Mouse (Mus musculus) liver, embryonic 11.5 days (tissue): Measurements from ENCODE around the gene Setd7. TPM values are rescaled to one million over a fixed set of nuclear protein-coding genes. Genes with fewer than 3 reads are reported as not detected.

ENCODE experiments used
- ATAC-seq: fragments of 200-750 bp; cut with Nextera tagmentation; replicated peaks from 2 replicates; pipeline ENCODE4 v1.8.0; 2017; ENCODE audit warnings: moderate number of reproducible peaks, mild to moderate bottlenecking, moderate TSS enrichment, moderate library complexity; ENCODE audit not compliant: low FRiP score
- DNase-seq: peaks from one replicate; pipeline ENCODE4 v3.0.0-alpha.2; 2017; ENCODE audit warnings: low spot score
- H3K27ac ChIP-seq: fragments of 300-500 bp; sonication (generic); 2 replicates; pipeline ENCODE4 v1.5.1; 2014; ENCODE audit warnings: mild to moderate bottlenecking, low read depth, low read length, control low read depth
- H3K27me3 ChIP-seq: fragments of 300-500 bp; sonication (generic); replicated peaks from 2 replicates; pipeline ENCODE4 v1.6.1; 2014; ENCODE audit warnings: low read length, mixed read lengths; ENCODE audit not compliant: control insufficient read depth, insufficient read depth
- H3K36me3 ChIP-seq: fragments of 300-500 bp; sonication (generic); 2 replicates; pipeline ENCODE4 v1.6.1; 2014; ENCODE audit warnings: mild to moderate bottlenecking, low read length, moderate library complexity, mixed read lengths; ENCODE audit not compliant: control insufficient read depth, insufficient read depth
- H3K4me1 ChIP-seq: fragments of 300-500 bp; sonication (generic); replicated peaks from 2 replicates; pipeline ENCODE4 v1.6.1; 2014; ENCODE audit warnings: low read length, mixed read lengths; ENCODE audit not compliant: control insufficient read depth, insufficient read depth
- H3K4me2 ChIP-seq: fragments of 300-500 bp; sonication (generic); 2 replicates; pipeline ENCODE4 v1.6.1; 2014; ENCODE audit warnings: mild to moderate bottlenecking, control low read depth, moderate library complexity
- H3K4me3 ChIP-seq: fragments of 300-500 bp; sonication (generic); 2 replicates; pipeline ENCODE4 v1.5.1; 2014; ENCODE audit warnings: low read depth, low read length, control low read depth
- H3K9ac ChIP-seq: fragments of 300-500 bp; sonication (generic); 2 replicates; pipeline ENCODE4 v1.6.1; 2014; ENCODE audit warnings: low read depth, low read length, control low read depth
- H3K9me3 ChIP-seq: fragments of 300-500 bp; sonication (generic); 2 replicates; pipeline ENCODE4 v1.6.1; 2016; ENCODE audit warnings: low read length, inconsistent platforms, mixed read lengths; ENCODE audit not compliant: control insufficient read depth
- whole genome bisulfite sequencing: fragments of 180-500 bp; shearing (Covaris S2); extraction: QIAGEN DNeasy Blood & Tissue Kit; methylation state at CpG from one replicate; pipeline ENCODE4 v1.1.7; 2014; 5-methylcytosine and 5-hydroxymethylcytosine counted together
- polyA plus RNA-seq: library from polyadenylated mRNA; unstranded; fragments of >200 nt; fragmentation: Nextera tagmentation; extraction: Ambion mirVana; gene quantifications from 2 replicates; pipeline ENCODE4 v1.2.1, GENCODE M21; 2014

Setd7 gene
- polyA plus RNA-seq, 1 experiment from 2014 or later: 2.4 TPM

- no peak overlapping the region for H3K4me3 ChIP-seq
- H3K27ac ChIP-seq: no peak overlapping the region; the same call in 1 of the 2 replicates
- no peaks in the 10 kb centered on the region for H3K9me3 ChIP-seq
- H3K4me1 ChIP-seq: peaks cover 3% of the 10 kb centered on the region; the same call in 1 of the 2 replicates
- H3K27me3 ChIP-seq: no peaks in the 10 kb centered on the region
- peaks cover 22% of the 10 kb centered on the region; the same call in 1 of the 2 replicates for H3K36me3 ChIP-seq
- ATAC-seq: no peak
- DNase-seq: no peak
- H3K9ac ChIP-seq: no peak overlapping the region
- H3K4me2 ChIP-seq: no peak overlapping the region
- WGBS: 76% methylated on average over 5 of the region's 5 CpGs
Observed at GRCm38 (mm10) chr3:51532282-51532620, 28.4 kb downstream of the Setd7 start.

GRCm38 (mm10) chr3:51531473-51532281 is 29.0 kb downstream of the Setd7 start:
- 79% methylated on average over 13 of the region's 13 CpGs for WGBS
- no peak overlapping the region; the same call in 1 of the 2 replicates for H3K27ac ChIP-seq
- H3K9ac ChIP-seq: no peak overlapping the region
- ATAC-seq (no peak), DNase-seq (no peak)
- H3K4me1 ChIP-seq: peaks cover 3% of the 10 kb centered on the region; the same call in 1 of the 2 replicates
- H3K4me2 ChIP-seq: no peak overlapping the region
- H3K27me3 ChIP-seq: no peaks in the 10 kb centered on the region
- H3K36me3 ChIP-seq: peaks cover 28% of the 10 kb centered on the region; the same call in 1 of the 2 replicates
- H3K9me3 ChIP-seq: no peaks in the 10 kb centered on the region
- H3K4me3 ChIP-seq: no peak overlapping the region

GRCm38 (mm10) chr3:51526891-51527290 is 33.8 kb downstream of the Setd7 start:
- peaks cover 41% of the 10 kb centered on the region for H3K36me3 ChIP-seq
- no peak overlapping the region for H3K4me2 ChIP-seq
- H3K4me1 ChIP-seq: 0 out of 2 replicates have a peak, but pooled peaks cover under 1% of the 10 kb centered on the region
- H3K4me3 ChIP-seq: no peak overlapping the region
- WGBS: 91% methylated on average over 13 of the region's 13 CpGs
- no peaks in the 10 kb centered on the region for H3K27me3 ChIP-seq
- H3K9ac ChIP-seq: no peak overlapping the region
- no peaks in the 10 kb centered on the region for H3K9me3 ChIP-seq
- no peak for ATAC-seq
- H3K27ac ChIP-seq: no peak overlapping the region
- DNase-seq: no peak

GRCm38 (mm10) chr3:51525186-51525785 is 35.4 kb downstream of the Setd7 start:
- no peaks in the 10 kb centered on the region for H3K27me3 ChIP-seq
- peaks cover 41% of the 10 kb centered on the region for H3K36me3 ChIP-seq
- H3K4me3 ChIP-seq: no peak overlapping the region
- no peaks in the 10 kb centered on the region for H3K4me1 ChIP-seq
- H3K4me2 ChIP-seq: no peak overlapping the region
- H3K9ac ChIP-seq: no peak overlapping the region
- H3K27ac ChIP-seq: no peak overlapping the region
- DNase-seq (no peak), ATAC-seq (no peak)
- no peaks in the 10 kb centered on the region for H3K9me3 ChIP-seq
- 86% methylated on average over 16 of the region's 16 CpGs for WGBS

GRCm38 (mm10) chr3:51521262-51521661 is 39.4 kb downstream of the Setd7 start:
- no peak for ATAC-seq
- 90% methylated on average over 14 of the region's 14 CpGs for WGBS
- H3K9me3 ChIP-seq: no peaks in the 10 kb centered on the region
- peaks cover 19% of the 10 kb centered on the region for H3K4me1 ChIP-seq
- no peak overlapping the region for H3K4me2 ChIP-seq
- DNase-seq: no peak
- no peak overlapping the region for H3K27ac ChIP-seq
- peaks cover 24% of the 10 kb centered on the region for H3K36me3 ChIP-seq
- H3K9ac ChIP-seq: no peak overlapping the region
- no peak overlapping the region for H3K4me3 ChIP-seq
- H3K27me3 ChIP-seq: no peaks in the 10 kb centered on the region

- peak overlapping the region; percentile 25; the same call in 1 of the 2 replicates for H3K4me3 ChIP-seq
- peak overlapping the region; percentile 56 for H3K4me2 ChIP-seq
- H3K36me3 ChIP-seq: peaks cover 4% of the 10 kb centered on the region
- 0 out of 2 replicates have a peak overlapping the region, but pooled peaks have one; percentile 13 for H3K9ac ChIP-seq
- DNase-seq (no peak), ATAC-seq (peak; percentile 71)
- WGBS: 32% methylated on average over 8 of the region's 8 CpGs
- no peaks in the 10 kb centered on the region for H3K9me3 ChIP-seq
- H3K4me1 ChIP-seq: peaks cover 19% of the 10 kb centered on the region
- H3K27ac ChIP-seq: peak overlapping the region; percentile 82
- H3K27me3 ChIP-seq: no peaks in the 10 kb centered on the region
Observed at GRCm38 (mm10) chr3:51518763-51519121, 41.9 kb downstream of the Setd7 start.

- Histone ChIP-seq H3K36me3 (no peaks in the 10 kb centered on the region; the same call in none of the 2 replicates), H3K4me2 (peak overlapping the region; percentile 56), H3K27me3 (no peaks in the 10 kb centered on the region), H3K27ac (peak overlapping the region; percentile 82), H3K9me3 (no peaks in the 10 kb centered on the region), H3K4me3 (peak overlapping the region; percentile 25; the same call in 1 of the 2 replicates), H3K4me1 (peaks cover 19% of the 10 kb centered on the region), H3K9ac (0 out of 2 replicates have a peak overlapping the region, but pooled peaks have one; percentile 13)
- 55% methylated on average over 12 of the region's 12 CpGs for WGBS
- DNase-seq (peak; percentile 46), ATAC-seq (peak; percentile 77)
Observed at GRCm38 (mm10) chr3:51517878-51518762, 42.6 kb downstream of the Setd7 start.

GRCm38 (mm10) chr3:51517467-51517866 is 43.2 kb downstream of the Setd7 start:
- Histone ChIP-seq H3K4me1 (peaks cover 19% of the 10 kb centered on the region), H3K4me2 (peak overlapping the region; percentile 56), H3K9ac (no peak overlapping the region), H3K9me3 (no peaks in the 10 kb centered on the region), H3K4me3 (no peak overlapping the region), H3K36me3 (no peaks in the 10 kb centered on the region; the same call in 1 of the 2 replicates), H3K27ac (peak overlapping the region; percentile 82), H3K27me3 (no peaks in the 10 kb centered on the region)
- WGBS: 67% methylated on average over 4 of the region's 4 CpGs
- ATAC-seq (no peak; the same call in 1 of the 2 replicates), DNase-seq (no peak)
